Mouse (Mus musculus) activated CD4-positive, CD25-positive, alpha-beta regulatory T cell (primary cell): ENCODE measurements around the gene Olfr594. TPM values are rescaled to one million over a fixed set of nuclear protein-coding genes. Genes with fewer than 3 reads are reported as not detected.

Experiments used
- polyA plus RNA-seq, 2 experiments: library from polyadenylated mRNA; unstranded; fragments of 100-300 nt; shearing (Covaris generic); gene quantifications; one replicate each; pipeline ENCODE4 v1.2.1; 2017

Olfr594 gene
- under 1 TPM in 1 of 2 experiments, not detected in 1; 0.36 TPM for polyA plus RNA-seq

DNA sequence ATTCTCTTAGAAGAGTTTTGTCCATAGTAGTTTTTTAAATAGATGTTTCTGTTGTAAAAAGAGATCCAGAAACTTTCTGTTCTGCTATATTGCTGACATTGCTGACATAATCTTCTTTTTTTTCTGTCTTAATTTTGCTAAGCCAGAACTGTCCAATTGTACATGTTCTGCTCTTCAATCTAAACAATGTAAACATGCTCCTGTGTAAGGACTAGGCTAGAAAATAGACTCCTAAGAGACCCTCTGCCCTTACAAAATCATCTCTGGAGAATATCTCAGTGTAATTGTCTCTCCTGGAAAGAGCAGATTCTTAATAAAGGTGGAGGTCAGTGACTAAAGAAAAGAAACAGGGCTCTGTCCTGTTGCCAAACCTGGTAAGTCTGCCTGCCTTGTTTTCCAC, at the start of gene Olfr594:
Gene Olfr594, plus strand, starts transcription at position 301 of the 400 bp plus-strand sequence.

GRCm38 (mm10) chr7:103178240-103178639, 38.6 kb upstream of the Olfr594 start, which contains the start of gene Olfr591:
Olfr591 (minus strand) TSS chr7:103178340.

DNA sequence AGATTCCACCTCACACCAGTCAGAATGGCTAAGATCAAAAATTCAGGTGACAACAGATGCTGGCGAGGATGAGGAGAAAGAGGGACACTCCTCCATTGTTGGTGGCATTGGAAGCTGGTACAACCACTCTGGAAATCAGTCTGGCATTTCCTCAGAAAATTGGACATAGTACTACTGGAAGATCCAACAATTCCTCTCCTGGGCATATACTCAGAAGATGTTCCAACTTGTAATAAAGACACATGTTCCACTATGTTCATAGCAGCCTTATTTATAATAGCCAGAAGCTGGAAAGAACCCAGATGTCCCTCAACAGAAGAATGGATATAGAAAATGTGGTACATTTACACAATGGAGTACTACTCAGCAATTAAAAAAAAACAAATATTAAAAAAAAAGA, 32.3 kb upstream of the Olfr594 start, which contains the start of gene Olfr592:
Gene Olfr592, plus strand, starts transcription at position 301 of the 400 bp plus-strand sequence.

DNA sequence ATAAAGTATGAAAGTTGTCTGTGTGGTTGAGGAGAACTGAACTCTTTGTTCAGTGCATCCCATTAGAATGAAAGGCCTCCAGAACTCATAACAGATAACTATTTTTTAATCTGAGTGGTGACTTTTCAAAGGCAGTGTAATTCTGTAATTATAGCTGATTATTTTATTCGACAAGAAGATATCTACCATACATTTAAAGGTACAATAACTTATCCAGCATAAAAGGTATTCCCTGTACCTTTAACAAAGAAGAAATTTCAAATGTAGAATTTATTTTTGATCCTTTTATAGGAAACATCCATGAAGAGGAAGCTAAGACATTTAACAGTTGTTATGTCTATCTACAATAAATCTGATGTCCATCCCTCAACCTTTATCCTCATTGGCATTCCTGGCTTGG, 5.2 kb upstream of the Olfr594 start, which contains the start of gene Olfr593:
Gene Olfr593, plus strand, starts transcription at position 301 of the 400 bp plus-strand sequence.

DNA sequence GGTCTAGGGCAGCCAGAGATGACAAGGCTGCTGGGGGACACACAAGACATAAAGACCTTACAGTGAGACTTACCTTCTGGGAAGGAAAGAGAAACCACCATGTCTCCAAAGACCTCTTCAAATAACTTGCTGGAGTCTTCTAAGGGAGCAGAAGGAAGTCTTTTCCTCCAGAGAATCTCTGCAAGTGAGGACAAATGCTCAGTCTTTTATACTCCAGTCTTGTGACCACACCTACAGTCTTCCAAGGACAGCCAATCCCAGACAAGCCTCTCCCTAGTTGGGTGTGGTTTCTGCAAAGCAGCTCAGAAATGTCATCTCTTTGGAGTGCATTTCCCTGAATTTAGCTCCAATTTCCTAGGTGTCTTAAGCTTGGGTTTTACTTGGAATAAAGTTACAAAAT, 35.6 kb downstream of the Olfr594 start, which contains the start of gene Usp17ld:
Gene Usp17ld, minus strand, starts transcription at position 101 of the 400 bp plus-strand sequence.

Other genes with a start within 250 kb of the Olfr594 start
- gene Olfr577, start 241.1 kb upstream of the Olfr594 start, polyA plus RNA-seq, result under 1 TPM in 1 of 2 experiments, not detected in 1; 0.12 TPM
- not detected for gene Olfr578, start 227.7 kb upstream of the Olfr594 start, polyA plus RNA-seq
- gene Olfr582, start 179.0 kb upstream of the Olfr594 start, polyA plus RNA-seq, result not detected
- not detected for gene Olfr583, start 165.7 kb upstream of the Olfr594 start, polyA plus RNA-seq
- under 1 TPM in 1 of 2 experiments, not detected in 1; 0.41 TPM for gene Olfr584, start 135.1 kb upstream of the Olfr594 start, polyA plus RNA-seq
- not detected for gene Olfr585, start 119.3 kb upstream of the Olfr594 start, polyA plus RNA-seq
- gene Olfr586, start 91.4 kb upstream of the Olfr594 start, polyA plus RNA-seq, result not detected
- gene Olfr588-ps1, start 76.1 kb upstream of the Olfr594 start, polyA plus RNA-seq, result under 1 TPM in 1 of 2 experiments, not detected in 1; 0.04 TPM
- not detected for gene Olfr589, start 60.6 kb upstream of the Olfr594 start, polyA plus RNA-seq
- not detected for gene Olfr591, start 38.7 kb upstream of the Olfr594 start, polyA plus RNA-seq
- under 1 TPM in 1 of 2 experiments, not detected in 1; 0.05 TPM for gene Olfr592, start 32.2 kb upstream of the Olfr594 start, polyA plus RNA-seq
- gene Olfr593, start 5.1 kb upstream of the Olfr594 start, polyA plus RNA-seq, result not detected
- not detected for gene Usp17ld, start 35.5 kb downstream of the Olfr594 start, polyA plus RNA-seq
- gene Olfr596, start 88.7 kb downstream of the Olfr594 start, polyA plus RNA-seq, result not detected
- gene Olfr597, start 99.3 kb downstream of the Olfr594 start, polyA plus RNA-seq, result under 1 TPM in 1 of 2 experiments, not detected in 1; 0.55 TPM
- gene Olfr598, start 106.6 kb downstream of the Olfr594 start, polyA plus RNA-seq, result not detected
- gene Olfr599, start 118.9 kb downstream of the Olfr594 start, polyA plus RNA-seq, result not detected
- gene Olfr600, start 132.7 kb downstream of the Olfr594 start, polyA plus RNA-seq, result not detected
- not detected for gene Olfr601, start 145.7 kb downstream of the Olfr594 start, polyA plus RNA-seq
- gene Olfr603, start 169.2 kb downstream of the Olfr594 start, polyA plus RNA-seq, result not detected
- gene Usp17lc, start 198.1 kb downstream of the Olfr594 start, polyA plus RNA-seq, result under 1 TPM in 1 of 2 experiments, not detected in 1; 0.25 TPM
- gene Olfr605, start 228.4 kb downstream of the Olfr594 start, polyA plus RNA-seq, result not detected
- under 1 TPM in 1 of 2 experiments, not detected in 1; 0.07 TPM for gene Olfr606, start 232.1 kb downstream of the Olfr594 start, polyA plus RNA-seq
- under 1 TPM in 1 of 2 experiments, not detected in 1; 0.05 TPM for gene Olfr607, start 247.2 kb downstream of the Olfr594 start, polyA plus RNA-seq